Mouse (Mus musculus) hindbrain, embryonic 14.5 days (tissue): ENCODE data around the gene Arhgef16. TPM values are rescaled to one million over a fixed set of nuclear protein-coding genes. Genes with fewer than 3 reads are reported as not detected.

Source experiments
- ATAC-seq: fragments of 200-750 bp; cut with Nextera tagmentation; 2 replicates; pipeline ENCODE4 v1.8.0; 2017; ENCODE audit warnings: moderate number of reproducible peaks, mild to moderate bottlenecking, moderate TSS enrichment, moderate library complexity; ENCODE audit not compliant: low FRiP score
- DNase-seq: peaks from one replicate; pipeline ENCODE4 v3.0.0-alpha.2; 2015; ENCODE audit warnings: low spot score
- H3K27ac ChIP-seq: fragments of 300-500 bp; sonication (generic); 2 replicates; pipeline ENCODE4 v1.5.1; 2014; ENCODE audit warnings: mild to moderate bottlenecking, moderate library complexity
- H3K27me3 ChIP-seq: fragments of 300-500 bp; sonication (generic); 2 replicates; pipeline ENCODE4 v1.6.1; 2014; ENCODE audit warnings: mild to moderate bottlenecking, low read length, mixed read lengths; ENCODE audit not compliant: control insufficient read depth, insufficient read depth
- H3K36me3 ChIP-seq: fragments of 300-500 bp; sonication (generic); replicated peaks from 2 replicates; pipeline ENCODE4 v1.6.1; 2014; ENCODE audit not compliant: control insufficient read depth, insufficient read depth
- H3K4me1 ChIP-seq: fragments of 300-500 bp; sonication (generic); replicated peaks from 2 replicates; pipeline ENCODE4 v1.6.1; 2014; ENCODE audit warnings: antibody characterized with exemption, low read length, mixed read lengths; ENCODE audit not compliant: control insufficient read depth, insufficient read depth
- H3K4me2 ChIP-seq: fragments of 300-500 bp; sonication (generic); replicated peaks from 2 replicates; pipeline ENCODE4 v1.6.1; 2014; ENCODE audit warnings: mild to moderate bottlenecking, moderate library complexity
- H3K4me3 ChIP-seq: fragments of 300-500 bp; sonication (generic); replicated peaks from 2 replicates; pipeline ENCODE4 v1.5.1; 2014; ENCODE audit warnings: mild to moderate bottlenecking, low read length
- H3K9ac ChIP-seq: fragments of 300-500 bp; sonication (generic); 2 replicates; pipeline ENCODE4 v1.6.1; 2014
- H3K9me3 ChIP-seq: fragments of 300-500 bp; sonication (generic); 2 replicates; pipeline ENCODE4 v1.6.1; 2016; ENCODE audit warnings: low read length; ENCODE audit not compliant: control insufficient read depth
- WGBS: fragments of 180-500 bp; shearing (Covaris S2); extraction: QIAGEN DNeasy Blood & Tissue Kit; methylation state at CpG from one replicate; pipeline ENCODE4 v1.1.7; 2014; 5-methylcytosine and 5-hydroxymethylcytosine counted together
- polyA plus RNA-seq: library from polyadenylated mRNA; unstranded; fragments of >200 nt; fragmentation: Nextera tagmentation; extraction: Ambion mirVana; gene quantifications from 2 replicates; pipeline ENCODE4 v1.2.1, GENCODE M21; 2014

The Arhgef16 gene
- polyA plus RNA-seq, 1 experiment from 2014 or later, result 1.5 TPM

- Histone ChIP-seq H3K36me3 (no peaks in the 10 kb centered on the region), H3K9me3 (no peaks in the 10 kb centered on the region), H3K4me3 (peak overlapping the region; percentile 41), H3K27me3 (peaks cover 37% of the 10 kb centered on the region), H3K9ac (peak overlapping the region; percentile 38), H3K4me1 (peaks cover 10% of the 10 kb centered on the region; the same call in 1 of the 2 replicates), H3K4me2 (peak overlapping the region; percentile 76), H3K27ac (no peak overlapping the region)
- DNase-seq (no peak), ATAC-seq (peak; percentile 50; the same call in 1 of the 2 replicates)
- WGBS, result 2% methylated on average over 62 of the region's 66 CpGs
These were observed 1.8 kb downstream of the Arhgef16 start for GRCm38 (mm10) chr4:154299541-154300271.

GRCm38 (mm10) chr4:154297761-154298160, 3.7 kb downstream of the Arhgef16 start:
- Histone ChIP-seq H3K27ac (no peak overlapping the region), H3K9ac (no peak overlapping the region), H3K27me3 (peaks cover 37% of the 10 kb centered on the region), H3K9me3 (no peaks in the 10 kb centered on the region), H3K4me1 (peaks cover 16% of the 10 kb centered on the region; the same call in 1 of the 2 replicates), H3K36me3 (no peaks in the 10 kb centered on the region), H3K4me3 (no peak overlapping the region), H3K4me2 (no peak overlapping the region)
- ATAC-seq (no peak), DNase-seq (no peak)
- 39% methylated on average over 9 of the region's 9 CpGs for WGBS

GRCm38 (mm10) chr4:154294262-154294731, 7.2 kb downstream of the Arhgef16 start:
- H3K9ac ChIP-seq, result no peak overlapping the region

GRCm38 (mm10) chr4:154293735-154294201, 7.7 kb downstream of the Arhgef16 start:
- DNase-seq (no peak), ATAC-seq (no peak)
- no peaks in the 10 kb centered on the region for H3K36me3 ChIP-seq
- H3K4me2 ChIP-seq, result no peak overlapping the region
- no peaks in the 10 kb centered on the region for H3K9me3 ChIP-seq
- H3K4me1 ChIP-seq, result 0 out of 2 replicates have a peak, but pooled peaks cover 6% of the 10 kb centered on the region
- WGBS, result 69% methylated on average over 4 of the region's 4 CpGs
- peaks cover 9% of the 10 kb centered on the region; the same call in 1 of the 2 replicates for H3K27me3 ChIP-seq
- H3K27ac ChIP-seq, result no peak overlapping the region
- H3K9ac ChIP-seq, result no peak overlapping the region
- H3K4me3 ChIP-seq, result no peak overlapping the region

More at GRCm38 (mm10) chr4:154294262-154294731, 7.2 kb downstream of the Arhgef16 start:
- Histone ChIP-seq H3K36me3 (no peaks in the 10 kb centered on the region), H3K9me3 (no peaks in the 10 kb centered on the region), H3K27me3 (peaks cover 14% of the 10 kb centered on the region; the same call in 1 of the 2 replicates), H3K4me3 (no peak overlapping the region), H3K4me2 (no peak overlapping the region), H3K4me1 (0 out of 2 replicates have a peak, but pooled peaks cover 6% of the 10 kb centered on the region), H3K27ac (no peak overlapping the region)
- WGBS, result 37% methylated on average over 8 of the region's 8 CpGs
- DNase-seq (no peak), ATAC-seq (no peak)

GRCm38 (mm10) chr4:154283671-154284070, 17.8 kb downstream of the Arhgef16 start:
- no peak for ATAC-seq
- no peaks in the 10 kb centered on the region for H3K36me3 ChIP-seq
- H3K9ac ChIP-seq, result no peak overlapping the region
- H3K27me3 ChIP-seq, result no peaks in the 10 kb centered on the region
- no peak for DNase-seq
- H3K4me1 ChIP-seq, result no peaks in the 10 kb centered on the region
- 68% methylated on average over 7 of the region's 7 CpGs for WGBS
- H3K27ac ChIP-seq, result no peak overlapping the region
- H3K9me3 ChIP-seq, result no peaks in the 10 kb centered on the region
- H3K4me2 ChIP-seq, result no peak overlapping the region
- no peak overlapping the region for H3K4me3 ChIP-seq

- Histone ChIP-seq H3K9ac (no peak overlapping the region), H3K27me3 (no peaks in the 10 kb centered on the region), H3K9me3 (no peaks in the 10 kb centered on the region), H3K4me2 (no peak overlapping the region), H3K4me1 (no peaks in the 10 kb centered on the region), H3K4me3 (no peak overlapping the region), H3K27ac (no peak overlapping the region), H3K36me3 (no peaks in the 10 kb centered on the region)
- DNase-seq (no peak), ATAC-seq (no peak)
- 84% methylated on average over 9 of the region's 9 CpGs for WGBS
These were observed 22.0 kb downstream of the Arhgef16 start for GRCm38 (mm10) chr4:154279481-154279880.

- H3K27ac ChIP-seq, result no peak overlapping the region
- H3K27me3 ChIP-seq, result no peaks in the 10 kb centered on the region
- no peaks in the 10 kb centered on the region for H3K9me3 ChIP-seq
- H3K4me3 ChIP-seq, result no peak overlapping the region
- no peaks in the 10 kb centered on the region for H3K4me1 ChIP-seq
- WGBS, result 57% methylated on average over 3 of the region's 3 CpGs
- ATAC-seq (no peak), DNase-seq (peak; percentile 87)
- no peaks in the 10 kb centered on the region for H3K36me3 ChIP-seq
- no peak overlapping the region for H3K4me2 ChIP-seq
- H3K9ac ChIP-seq, result no peak overlapping the region
These were observed 28.5 kb downstream of the Arhgef16 start for GRCm38 (mm10) chr4:154273000-154273399.

GRCm38 (mm10) chr4:154269520-154269919, 32.0 kb downstream of the Arhgef16 start:
- Histone ChIP-seq H3K4me3 (no peak overlapping the region), H3K36me3 (no peaks in the 10 kb centered on the region), H3K4me2 (no peak overlapping the region), H3K4me1 (no peaks in the 10 kb centered on the region), H3K9ac (no peak overlapping the region), H3K27me3 (no peaks in the 10 kb centered on the region), H3K27ac (no peak overlapping the region), H3K9me3 (no peaks in the 10 kb centered on the region)
- DNase-seq (no peak), ATAC-seq (no peak)
- 61% methylated on average over 10 of the region's 10 CpGs for WGBS

GRCm38 (mm10) chr4:154267511-154267910, 34.0 kb downstream of the Arhgef16 start:
- no peaks in the 10 kb centered on the region for H3K36me3 ChIP-seq
- 83% methylated on average over 6 of the region's 6 CpGs for WGBS

More at GRCm38 (mm10) chr4:154267511-154267910, 34.0 kb downstream of the Arhgef16 start:
- Histone ChIP-seq H3K9ac (no peak overlapping the region), H3K4me3 (no peak overlapping the region), H3K4me1 (no peaks in the 10 kb centered on the region), H3K27me3 (no peaks in the 10 kb centered on the region), H3K27ac (no peak overlapping the region), H3K4me2 (no peak overlapping the region), H3K9me3 (no peaks in the 10 kb centered on the region)
- DNase-seq (no peak), ATAC-seq (no peak)
